Mouse (Mus musculus): ENCODE data around the gene Luc7l3. TPM values are rescaled to one million over a fixed set of nuclear protein-coding genes. Genes with fewer than 3 reads are reported as not detected.
"Not testable (repeated sequence)": the region's sequence is repeated elsewhere in the genome, so short reads cannot be mapped to it uniquely, and the experiment has no call there.

The Luc7l3 gene
- total RNA-seq, 2 experiments from 2014 or later, result 41.1 to 48.6 TPM

- no peak within 1 kb of the TSS for H3K27ac ChIP-seq
- no peak for TF ChIP-seq CTCF (IDR thresholded peaks at IDR 0.05)
- peak; percentile 44 for DNase-seq
- intact Hi-C loops (cut with DNase I), result no loop called here
- H3K4me3 ChIP-seq, result no peak within 1 kb of the TSS
Measured at GRCm38 (mm10) chr11:94281199-94282181, 40.3 kb downstream of the Luc7l3 start, which contains the start of gene Gm21885. Gm21885 (plus strand) TSS chr11:94281873.

- intact Hi-C loops (cut with DNase I), result loop anchor here (1.0 kb wide), 2 partner anchors 41 to 149 kb away; no protein-coding TSS in a partner anchor
- H3K27ac ChIP-seq, result peak overlapping the region; percentile 73
- peak; percentile 93 for TF ChIP-seq CTCF (IDR thresholded peaks at IDR 0.05)
Measured at GRCm38 (mm10) chr11:94276869-94277337, 44.9 kb downstream of the Luc7l3 start.

GRCm38 (mm10) chr11:94275686-94276085 lies 46.1 kb downstream of the Luc7l3 start:
- no peak overlapping the region for H3K27ac ChIP-seq
- intact Hi-C loops (cut with DNase I), result no loop called here
- TF ChIP-seq CTCF (IDR thresholded peaks at IDR 0.05), result no peak
- DNase-seq, result no peak
- H3K4me3 ChIP-seq, result no peak overlapping the region

More at GRCm38 (mm10) chr11:94276869-94277337, 44.9 kb downstream of the Luc7l3 start:
- DNase-seq, result peak; percentile 87
- peak overlapping the region; percentile 66 for H3K4me3 ChIP-seq

DNA sequence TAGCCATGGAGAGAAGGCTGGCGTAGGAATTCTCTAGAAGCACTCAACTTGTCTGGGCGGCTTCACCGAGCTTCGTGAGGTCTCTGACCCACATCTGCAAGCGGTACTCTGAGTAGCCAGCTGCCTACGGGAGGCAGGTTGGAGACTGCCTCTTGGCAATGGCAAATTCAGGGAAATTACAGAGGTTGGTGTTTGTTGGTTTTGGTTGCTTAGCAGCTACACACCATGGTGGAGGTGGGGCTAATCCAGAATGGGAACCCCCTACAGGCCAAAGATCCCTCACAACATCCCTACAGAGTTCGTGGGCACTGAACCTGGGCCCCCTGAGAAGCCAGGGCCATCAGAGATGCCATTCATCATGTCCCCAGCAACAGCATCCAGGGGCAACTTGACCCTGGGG lies 46.6 kb downstream of the Luc7l3 start:
- no peak for DNase-seq
- no peak for TF ChIP-seq CTCF (IDR thresholded peaks at IDR 0.05)
- intact Hi-C loops (cut with DNase I), result no loop called here
- H3K27ac ChIP-seq, result no peak overlapping the region
- no peak overlapping the region for H3K4me3 ChIP-seq

DNA sequence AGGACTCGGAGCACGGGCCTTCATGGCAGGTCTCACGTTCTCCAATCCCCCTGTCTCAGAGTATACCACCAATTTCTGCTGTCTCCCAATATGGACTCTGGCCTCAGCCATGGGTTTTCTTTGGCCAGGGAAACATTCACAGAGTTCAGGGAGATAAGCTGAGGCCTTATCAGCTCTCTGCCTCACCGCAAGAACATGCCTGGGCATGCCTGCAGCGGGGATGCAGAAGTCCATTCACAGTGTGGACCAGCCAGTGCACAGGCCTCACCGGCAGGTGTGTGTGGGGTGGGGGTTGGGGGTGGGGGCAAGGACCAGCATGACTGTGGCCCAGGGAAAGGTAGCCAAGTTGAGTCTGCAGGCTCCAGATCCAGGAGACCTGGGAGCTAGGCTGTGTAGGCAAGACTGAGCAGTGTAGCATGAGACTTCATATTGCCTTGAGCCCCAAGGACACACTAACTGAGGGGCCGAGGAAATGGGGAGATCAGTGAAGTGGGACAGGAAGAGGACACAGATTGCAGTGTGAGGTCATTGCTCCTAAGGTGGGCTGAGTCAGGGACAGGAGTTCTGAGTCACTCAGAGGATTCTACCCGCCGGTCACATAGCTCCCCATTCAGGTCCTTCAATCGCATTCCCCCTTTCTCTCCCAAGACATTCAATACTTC lies 47.5 kb downstream of the Luc7l3 start:
- no peak for TF ChIP-seq CTCF (IDR thresholded peaks at IDR 0.05)
- Histone ChIP-seq H3K27ac (no peak overlapping the region), H3K4me3 (no peak overlapping the region)
- intact Hi-C loops (cut with DNase I), result no loop called here
- no peak for DNase-seq

DNA sequence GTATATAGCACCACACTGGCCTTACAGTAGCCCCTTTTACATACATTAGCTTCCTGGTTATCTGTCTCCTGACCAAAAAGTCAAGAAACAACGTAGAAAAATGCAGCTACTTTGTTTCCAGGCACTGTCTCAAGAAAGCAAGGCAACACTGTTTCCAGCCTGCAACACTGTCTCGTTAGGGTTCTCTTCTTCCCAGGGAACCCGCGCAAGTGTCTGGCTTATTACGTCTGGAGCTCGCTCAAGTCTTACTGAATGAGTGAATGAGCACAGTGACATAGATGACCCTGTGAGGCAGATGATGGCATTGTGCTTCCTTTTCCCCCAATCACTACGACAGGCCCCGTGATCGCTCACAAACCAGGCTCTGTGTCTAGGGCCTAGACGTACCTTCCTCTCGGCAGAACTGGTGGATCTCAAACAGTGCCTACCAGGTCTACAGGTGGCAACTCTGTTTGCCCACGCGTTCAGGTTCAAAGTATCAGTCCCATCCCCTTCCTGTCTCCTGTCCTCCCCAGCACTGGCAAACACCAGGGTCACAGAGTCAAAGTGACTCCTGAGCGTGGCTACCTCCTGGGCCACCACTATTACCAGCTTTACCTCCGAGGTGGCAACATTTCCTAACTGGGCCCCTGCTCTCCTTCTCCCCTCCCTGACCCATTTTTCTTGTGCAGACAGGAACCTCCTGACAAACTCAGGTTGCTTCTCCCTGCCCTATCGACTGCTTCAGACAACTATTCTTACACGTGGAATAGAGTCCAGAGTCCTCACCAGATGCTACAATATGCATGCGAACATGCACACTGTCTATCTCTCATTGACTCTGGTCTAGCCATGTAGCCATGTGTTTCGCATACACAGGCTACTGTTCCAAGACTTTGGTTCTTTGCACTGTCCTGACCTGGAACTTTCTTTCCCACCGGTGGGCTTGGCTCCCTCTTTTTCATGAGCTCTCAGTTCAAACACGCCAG lies 48.5 kb downstream of the Luc7l3 start:
- Histone ChIP-seq H3K4me3 (no peak overlapping the region), H3K27ac (no peak overlapping the region)
- no peak for DNase-seq
- no peak for TF ChIP-seq CTCF (IDR thresholded peaks at IDR 0.05)
- intact Hi-C loops (cut with DNase I), result no loop called here

DNA sequence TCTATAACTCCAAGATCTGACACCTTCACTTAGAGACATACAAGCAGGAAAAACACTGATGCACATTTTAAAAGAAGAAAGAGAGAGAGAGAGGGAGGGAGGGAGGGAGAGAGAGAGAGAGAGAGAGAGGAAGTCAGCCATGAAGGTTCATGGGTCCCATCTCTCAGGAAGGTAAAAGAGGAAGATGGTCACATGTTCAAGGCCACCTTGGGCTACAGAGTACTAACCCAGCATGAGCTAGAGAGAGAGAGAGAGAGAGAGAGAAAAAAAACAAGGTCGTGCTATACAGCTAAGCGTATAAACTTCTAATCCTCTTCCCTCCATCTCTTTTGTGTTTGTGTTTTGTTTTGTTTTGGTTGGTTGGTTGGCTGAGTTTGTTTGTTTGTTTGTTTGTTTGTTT lies 50.8 kb downstream of the Luc7l3 start:
- DNase-seq, result no peak
- TF ChIP-seq CTCF (IDR thresholded peaks at IDR 0.05), result no peak
- intact Hi-C loops (cut with DNase I), result no loop called here
- Histone ChIP-seq H3K27ac (no peak overlapping the region), H3K4me3 (no peak overlapping the region)

- Histone ChIP-seq H3K4me3 (no peak overlapping the region), H3K27ac (no peak overlapping the region)
- no peak for DNase-seq
- intact Hi-C loops (cut with DNase I), result no loop called here
- no peak for TF ChIP-seq CTCF (IDR thresholded peaks at IDR 0.05)
Measured at GRCm38 (mm10) chr11:94269906-94270305, 51.9 kb downstream of the Luc7l3 start.

GRCm38 (mm10) chr11:94268761-94269160 lies 53.0 kb downstream of the Luc7l3 start:
- H3K27ac ChIP-seq, result no peak overlapping the region
- no peak overlapping the region for H3K4me3 ChIP-seq
- intact Hi-C loops (cut with DNase I), result no loop called here
- TF ChIP-seq CTCF (IDR thresholded peaks at IDR 0.05), result no peak
- DNase-seq, result no peak

DNA sequence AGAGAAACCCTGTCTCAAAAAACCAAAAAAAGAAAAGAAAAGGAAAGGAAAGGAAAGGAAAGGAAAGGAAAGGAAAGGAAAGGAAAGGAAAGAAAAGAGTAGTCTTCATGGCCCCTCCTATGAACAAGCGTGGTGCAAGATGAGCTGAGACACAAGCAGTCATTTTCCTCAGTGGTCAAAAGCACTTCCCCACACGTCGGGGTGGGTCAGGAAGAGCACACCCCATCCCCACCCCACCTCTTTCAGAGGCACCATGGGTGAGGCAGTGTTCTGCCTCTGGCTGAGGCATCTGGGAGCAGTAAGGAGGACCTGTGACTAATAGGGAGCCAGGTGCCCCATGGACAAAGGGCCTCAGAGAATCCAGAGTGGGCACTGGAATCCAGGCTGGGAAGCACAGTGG lies 55.6 kb downstream of the Luc7l3 start:
- H3K4me3 ChIP-seq; H3K27ac ChIP-seq; intact Hi-C loops (cut with DNase I); DNase-seq: not testable (repeated sequence)

DNA sequence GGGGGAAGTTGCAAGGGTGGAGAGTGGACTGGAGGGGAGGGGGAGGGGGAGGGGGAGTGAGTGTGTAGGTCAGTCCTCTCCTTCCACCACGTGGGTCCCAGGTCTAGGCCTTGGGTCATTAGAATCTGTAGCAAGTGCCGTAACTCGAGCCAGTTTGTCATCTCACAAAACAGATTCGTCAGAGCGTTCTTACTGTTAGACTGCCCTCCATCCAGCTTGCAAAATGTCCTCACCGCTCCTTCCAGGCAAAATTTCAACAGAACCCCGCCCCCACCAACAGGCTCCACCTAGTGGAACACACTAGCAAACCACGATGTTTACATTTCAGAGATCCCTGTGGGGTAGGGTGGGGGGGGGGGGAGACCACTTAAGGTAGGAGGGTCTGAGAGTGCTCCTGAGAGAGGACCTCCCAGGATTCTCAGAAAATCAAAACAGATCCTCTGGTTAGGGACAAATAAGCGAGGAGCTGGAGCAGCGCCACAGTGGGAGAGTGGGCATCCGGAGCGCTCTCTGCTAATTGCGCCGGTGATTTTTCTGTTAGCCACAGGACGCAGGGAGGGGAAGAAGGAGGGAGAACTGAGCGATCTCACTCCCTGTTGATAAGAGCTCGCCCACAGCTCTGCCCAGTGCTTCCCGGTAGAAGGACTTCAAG lies 56.5 kb downstream of the Luc7l3 start:
- peak overlapping the region; percentile 74 for H3K4me3 ChIP-seq
- DNase-seq, result peak; percentile 74
- intact Hi-C loops (cut with DNase I), result no loop called here
- H3K27ac ChIP-seq, result peak overlapping the region; percentile 84
- peak; percentile 57 for TF ChIP-seq CTCF (IDR thresholded peaks at IDR 0.05)

Measured in gastrocnemius, adult 2 months (tissue).